Mouse (Mus musculus): ENCODE measurements around the gene Zbtb12. TPM values are rescaled to one million over a fixed set of nuclear protein-coding genes. Genes with fewer than 3 reads are reported as not detected.

The Zbtb12 gene
- 5.7 TPM for polyA plus RNA-seq (2015; fragmentation: Illumina TruSeq; extraction: RNeasy Lipid Tissue Mini Kit (QIAGEN cat#74804); ENCODE audit: low read depth, low replicate concordance)

GRCm38 (mm10) chr17:34879336-34879879 is at the start of gene Zbtb12:
Gene Zbtb12, plus strand, starts transcription at chr17:34879483.

DNA sequence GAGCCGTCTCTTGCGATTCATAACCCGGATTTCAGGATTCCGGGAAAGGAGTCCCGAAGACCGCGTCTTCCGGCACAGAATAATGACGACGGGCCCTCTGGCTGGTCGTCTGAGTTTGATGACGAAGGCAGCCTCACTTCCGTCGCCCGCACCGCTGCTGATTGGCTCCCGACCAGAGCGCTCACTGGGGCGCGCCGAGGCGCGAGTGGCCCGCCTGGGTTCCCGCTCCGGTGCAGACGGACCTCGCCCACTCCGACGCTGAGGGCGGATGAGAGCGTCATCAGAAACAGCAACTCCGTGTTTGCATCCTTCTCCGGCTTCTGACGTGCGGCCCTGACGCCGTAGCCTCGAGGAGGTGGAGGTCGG is 42.4 kb upstream of the Zbtb12 start, which contains the start of the genes Stk19 and Dxo:
TSS of gene Stk19 (minus strand) at position 90 of the 366 bp plus-strand sequence.
TSS of gene Dxo (plus strand) at position 164 of the 366 bp plus-strand sequence.

GRCm38 (mm10) chr17:34849722-34850516 is 29.4 kb upstream of the Zbtb12 start, which contains the start of the genes Skiv2l and Nelfe:
Gene Skiv2l, minus strand, starts transcription at chr17:34850210.
Gene Nelfe, plus strand, starts transcription at chr17:34850391.

GRCm38 (mm10) chr17:34862416-34863081 is 16.7 kb upstream of the Zbtb12 start, which contains the start of gene Cfb:
Gene Cfb, minus strand, starts transcription at chr17:34862518.

GRCm38 (mm10) chr17:34881683-34882310 is 2.5 kb downstream of the Zbtb12 start, which contains the start of gene Gm20547:
Gene Gm20547, minus strand, starts transcription at chr17:34882042.

DNA sequence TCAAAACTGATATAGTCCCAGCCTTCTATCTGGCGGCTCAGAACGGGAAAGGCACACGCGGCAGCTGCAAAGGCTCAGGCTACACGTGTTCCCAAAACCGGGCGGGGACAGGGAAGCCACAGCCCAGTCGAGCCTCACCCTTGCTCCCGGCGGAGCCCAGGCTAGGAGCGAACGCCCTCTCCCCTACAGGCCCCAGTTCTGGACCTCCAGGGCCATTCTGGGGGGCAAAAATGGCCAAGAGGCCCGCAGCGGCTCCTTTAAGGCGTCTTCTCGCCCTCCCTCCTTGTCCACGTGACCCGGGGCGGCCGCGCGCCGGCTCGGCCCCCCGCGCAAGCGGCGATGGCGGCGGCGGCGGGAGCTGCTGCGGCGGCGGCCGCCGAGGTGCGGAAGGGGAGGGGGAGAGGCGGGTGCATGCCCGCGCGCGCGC is 18.9 kb downstream of the Zbtb12 start, which contains the start of the genes C2 and Ehmt2:
TSS of gene C2 (minus strand) at position 106 of the 427 bp plus-strand sequence.
TSS of gene Ehmt2 (plus strand) at position 310 of the 427 bp plus-strand sequence.

DNA sequence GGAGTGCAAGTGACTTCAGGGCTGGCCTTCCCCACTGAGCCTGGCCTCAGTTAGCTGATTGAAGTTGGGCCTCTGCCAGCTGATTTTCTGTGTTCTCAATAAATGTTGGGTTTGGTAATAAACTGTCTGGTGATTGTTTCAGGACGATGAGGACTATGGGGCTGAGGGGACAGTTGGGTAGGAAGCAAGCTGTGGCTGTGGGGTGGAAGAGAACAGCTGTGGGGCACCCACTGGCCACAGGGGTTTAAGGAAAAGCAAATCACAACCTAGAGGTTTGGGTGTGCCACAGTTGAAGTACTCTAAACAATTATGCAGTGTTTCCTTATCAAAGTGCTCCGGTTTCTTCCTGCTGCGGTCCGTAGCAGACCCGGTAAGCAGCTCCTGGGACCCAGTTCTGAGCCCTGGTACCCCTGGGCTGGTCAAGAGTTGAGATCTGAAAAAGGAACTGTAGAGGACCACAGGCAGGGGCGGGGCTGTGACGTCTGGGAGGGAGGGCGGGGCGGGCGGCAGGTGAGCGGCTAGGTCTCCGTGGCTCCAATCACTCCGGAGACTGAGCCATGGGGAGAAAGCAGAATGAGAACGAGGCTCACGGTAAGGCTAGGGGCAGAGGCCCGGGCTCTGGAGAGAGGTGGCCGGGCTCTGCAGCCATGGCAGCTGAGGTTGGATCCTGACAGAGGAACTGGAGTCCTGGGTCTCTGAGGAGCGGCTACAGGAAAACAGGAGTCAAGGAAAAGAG is 34.8 kb downstream of the Zbtb12 start, which contains the start of gene Slc44a4:
TSS of gene Slc44a4 (plus strand) at position 537 of the 736 bp plus-strand sequence.

DNA sequence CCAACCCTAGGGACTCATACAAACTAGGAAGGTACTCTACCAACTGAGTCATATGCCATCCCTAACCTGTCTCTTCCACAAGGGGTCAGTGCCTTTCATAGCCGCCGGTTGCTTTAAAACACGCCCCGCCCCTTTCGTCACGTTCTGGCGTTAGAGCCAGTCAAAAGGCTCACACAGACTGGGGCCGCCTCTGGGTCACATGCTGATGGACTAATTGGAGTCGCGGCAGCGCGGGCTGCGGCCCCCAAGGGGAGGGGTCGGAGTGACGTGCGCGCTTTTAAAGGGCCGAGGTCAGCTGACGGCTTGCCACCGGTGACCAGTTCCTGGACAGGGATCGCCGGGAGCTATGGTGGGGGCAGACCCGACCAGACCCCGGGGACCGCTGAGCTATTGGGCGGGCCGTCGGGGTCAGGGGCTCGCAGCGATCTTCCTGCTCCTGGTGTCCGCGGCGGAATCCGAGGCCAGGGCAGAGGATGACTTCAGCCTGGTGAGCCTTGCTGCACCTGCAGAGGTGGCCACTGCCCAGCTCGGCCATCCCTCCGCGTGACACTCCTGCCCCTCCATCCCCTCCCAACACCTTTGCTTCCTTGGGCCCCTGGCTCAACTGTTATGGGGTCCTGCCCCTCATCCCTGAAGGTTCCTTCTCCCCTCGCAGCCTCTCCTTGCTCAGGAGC is 51.9 kb downstream of the Zbtb12 start, which contains the start of gene Neu1:
TSS of gene Neu1 (plus strand) at position 193 of the 674 bp plus-strand sequence.

Other genes with a start within 250 kb of the Zbtb12 start
- 123 TPM for gene Prrt1, start 249.9 kb upstream of the Zbtb12 start, polyA plus RNA-seq (2015; fragmentation: Illumina TruSeq; extraction: RNeasy Lipid Tissue Mini Kit (QIAGEN cat#74804); ENCODE audit: low read depth, low replicate concordance)
- 12.5 TPM for gene Fkbpl, start 234.7 kb upstream of the Zbtb12 start, polyA plus RNA-seq (2015; fragmentation: Illumina TruSeq; extraction: RNeasy Lipid Tissue Mini Kit (QIAGEN cat#74804); ENCODE audit: low read depth, low replicate concordance)
- gene Atf6b, start 232.3 kb upstream of the Zbtb12 start, polyA plus RNA-seq (2015; fragmentation: Illumina TruSeq; extraction: RNeasy Lipid Tissue Mini Kit (QIAGEN cat#74804); ENCODE audit: low read depth, low replicate concordance): 54.8 TPM
- gene Tnxb, start 208.9 kb upstream of the Zbtb12 start, polyA plus RNA-seq (2015; fragmentation: Illumina TruSeq; extraction: RNeasy Lipid Tissue Mini Kit (QIAGEN cat#74804); ENCODE audit: low read depth, low replicate concordance): 0.86 TPM
- 10.9 TPM for gene C4b, start 135.6 kb upstream of the Zbtb12 start, polyA plus RNA-seq (2015; fragmentation: Illumina TruSeq; extraction: RNeasy Lipid Tissue Mini Kit (QIAGEN cat#74804); ENCODE audit: low read depth, low replicate concordance)
- not detected for gene Cyp21a1, start 74.9 kb upstream of the Zbtb12 start, polyA plus RNA-seq (2015; fragmentation: Illumina TruSeq; extraction: RNeasy Lipid Tissue Mini Kit (QIAGEN cat#74804); ENCODE audit: low read depth, low replicate concordance)
- gene Stk19, start 42.5 kb upstream of the Zbtb12 start, polyA plus RNA-seq (2015; fragmentation: Illumina TruSeq; extraction: RNeasy Lipid Tissue Mini Kit (QIAGEN cat#74804); ENCODE audit: low read depth, low replicate concordance): 67.9 TPM
- 37.4 TPM for gene Dxo, start 42.5 kb upstream of the Zbtb12 start, polyA plus RNA-seq (2015; fragmentation: Illumina TruSeq; extraction: RNeasy Lipid Tissue Mini Kit (QIAGEN cat#74804); ENCODE audit: low read depth, low replicate concordance)
- gene Skiv2l, start 29.3 kb upstream of the Zbtb12 start, polyA plus RNA-seq (2015; fragmentation: Illumina TruSeq; extraction: RNeasy Lipid Tissue Mini Kit (QIAGEN cat#74804); ENCODE audit: low read depth, low replicate concordance): 47.0 TPM
- 35.3 TPM for gene Nelfe, start 29.1 kb upstream of the Zbtb12 start, polyA plus RNA-seq (2015; fragmentation: Illumina TruSeq; extraction: RNeasy Lipid Tissue Mini Kit (QIAGEN cat#74804); ENCODE audit: low read depth, low replicate concordance)
- gene Cfb, start 17.0 kb upstream of the Zbtb12 start, polyA plus RNA-seq (2015; fragmentation: Illumina TruSeq; extraction: RNeasy Lipid Tissue Mini Kit (QIAGEN cat#74804); ENCODE audit: low read depth, low replicate concordance): 0.31 TPM
- not detected for gene Gm20547, start 2.6 kb downstream of the Zbtb12 start, polyA plus RNA-seq (2015; fragmentation: Illumina TruSeq; extraction: RNeasy Lipid Tissue Mini Kit (QIAGEN cat#74804); ENCODE audit: low read depth, low replicate concordance)
- gene C2, start 18.8 kb downstream of the Zbtb12 start, polyA plus RNA-seq (2015; fragmentation: Illumina TruSeq; extraction: RNeasy Lipid Tissue Mini Kit (QIAGEN cat#74804); ENCODE audit: low read depth, low replicate concordance): 1.5 TPM
- gene Ehmt2, start 19.0 kb downstream of the Zbtb12 start, polyA plus RNA-seq (2015; fragmentation: Illumina TruSeq; extraction: RNeasy Lipid Tissue Mini Kit (QIAGEN cat#74804); ENCODE audit: low read depth, low replicate concordance): 122 TPM
- 0.19 TPM for gene Slc44a4, start 35.0 kb downstream of the Zbtb12 start, polyA plus RNA-seq (2015; fragmentation: Illumina TruSeq; extraction: RNeasy Lipid Tissue Mini Kit (QIAGEN cat#74804); ENCODE audit: low read depth, low replicate concordance)
- 51.2 TPM for gene Neu1, start 51.8 kb downstream of the Zbtb12 start, polyA plus RNA-seq (2015; fragmentation: Illumina TruSeq; extraction: RNeasy Lipid Tissue Mini Kit (QIAGEN cat#74804); ENCODE audit: low read depth, low replicate concordance)
- gene Hspa1b, start 79.8 kb downstream of the Zbtb12 start, polyA plus RNA-seq (2015; fragmentation: Illumina TruSeq; extraction: RNeasy Lipid Tissue Mini Kit (QIAGEN cat#74804); ENCODE audit: low read depth, low replicate concordance): 8.3 TPM
- not detected for gene Gm20481, start 90.4 kb downstream of the Zbtb12 start, polyA plus RNA-seq (2015; fragmentation: Illumina TruSeq; extraction: RNeasy Lipid Tissue Mini Kit (QIAGEN cat#74804); ENCODE audit: low read depth, low replicate concordance)
- gene Hspa1a, start 92.7 kb downstream of the Zbtb12 start, polyA plus RNA-seq (2015; fragmentation: Illumina TruSeq; extraction: RNeasy Lipid Tissue Mini Kit (QIAGEN cat#74804); ENCODE audit: low read depth, low replicate concordance): 8.4 TPM
- gene Hspa1l, start 93.2 kb downstream of the Zbtb12 start, polyA plus RNA-seq (2015; fragmentation: Illumina TruSeq; extraction: RNeasy Lipid Tissue Mini Kit (QIAGEN cat#74804); ENCODE audit: low read depth, low replicate concordance): 0.36 TPM
- gene Lsm2, start 102.4 kb downstream of the Zbtb12 start, polyA plus RNA-seq (2015; fragmentation: Illumina TruSeq; extraction: RNeasy Lipid Tissue Mini Kit (QIAGEN cat#74804); ENCODE audit: low read depth, low replicate concordance): 26.4 TPM
- 22.8 TPM for gene Vars, start 121.5 kb downstream of the Zbtb12 start, polyA plus RNA-seq (2015; fragmentation: Illumina TruSeq; extraction: RNeasy Lipid Tissue Mini Kit (QIAGEN cat#74804); ENCODE audit: low read depth, low replicate concordance)
- gene Vwa7, start 137.1 kb downstream of the Zbtb12 start, polyA plus RNA-seq (2015; fragmentation: Illumina TruSeq; extraction: RNeasy Lipid Tissue Mini Kit (QIAGEN cat#74804); ENCODE audit: low read depth, low replicate concordance): 0.71 TPM
- gene Sapcd1, start 148.5 kb downstream of the Zbtb12 start, polyA plus RNA-seq (2015; fragmentation: Illumina TruSeq; extraction: RNeasy Lipid Tissue Mini Kit (QIAGEN cat#74804); ENCODE audit: low read depth, low replicate concordance): not detected
- gene Msh5, start 167.3 kb downstream of the Zbtb12 start, polyA plus RNA-seq (2015; fragmentation: Illumina TruSeq; extraction: RNeasy Lipid Tissue Mini Kit (QIAGEN cat#74804); ENCODE audit: low read depth, low replicate concordance): 0.67 TPM
- gene Clic1, start 170.5 kb downstream of the Zbtb12 start, polyA plus RNA-seq (2015; fragmentation: Illumina TruSeq; extraction: RNeasy Lipid Tissue Mini Kit (QIAGEN cat#74804); ENCODE audit: low read depth, low replicate concordance): 22.1 TPM
- 19.3 TPM for gene Ddah2, start 179.6 kb downstream of the Zbtb12 start, polyA plus RNA-seq (2015; fragmentation: Illumina TruSeq; extraction: RNeasy Lipid Tissue Mini Kit (QIAGEN cat#74804); ENCODE audit: low read depth, low replicate concordance)
- gene Ly6g6c, start 185.9 kb downstream of the Zbtb12 start, polyA plus RNA-seq (2015; fragmentation: Illumina TruSeq; extraction: RNeasy Lipid Tissue Mini Kit (QIAGEN cat#74804); ENCODE audit: low read depth, low replicate concordance): not detected
- not detected for gene Mpig6b, start 186.7 kb downstream of the Zbtb12 start, polyA plus RNA-seq (2015; fragmentation: Illumina TruSeq; extraction: RNeasy Lipid Tissue Mini Kit (QIAGEN cat#74804); ENCODE audit: low read depth, low replicate concordance)
- 5.5 TPM for gene Ly6g6e, start 197.4 kb downstream of the Zbtb12 start, polyA plus RNA-seq (2015; fragmentation: Illumina TruSeq; extraction: RNeasy Lipid Tissue Mini Kit (QIAGEN cat#74804); ENCODE audit: low read depth, low replicate concordance)
- 1.8 TPM for gene Ly6g6d, start 198.6 kb downstream of the Zbtb12 start, polyA plus RNA-seq (2015; fragmentation: Illumina TruSeq; extraction: RNeasy Lipid Tissue Mini Kit (QIAGEN cat#74804); ENCODE audit: low read depth, low replicate concordance)
- 0.70 TPM for gene Ly6g6f, start 206.1 kb downstream of the Zbtb12 start, polyA plus RNA-seq (2015; fragmentation: Illumina TruSeq; extraction: RNeasy Lipid Tissue Mini Kit (QIAGEN cat#74804); ENCODE audit: low read depth, low replicate concordance)
- gene Abhd16a, start 209.8 kb downstream of the Zbtb12 start, polyA plus RNA-seq (2015; fragmentation: Illumina TruSeq; extraction: RNeasy Lipid Tissue Mini Kit (QIAGEN cat#74804); ENCODE audit: low read depth, low replicate concordance): 106 TPM
- gene Ly6g5c, start 228.8 kb downstream of the Zbtb12 start, polyA plus RNA-seq (2015; fragmentation: Illumina TruSeq; extraction: RNeasy Lipid Tissue Mini Kit (QIAGEN cat#74804); ENCODE audit: low read depth, low replicate concordance): not detected
- gene Ly6g5b, start 235.9 kb downstream of the Zbtb12 start, polyA plus RNA-seq (2015; fragmentation: Illumina TruSeq; extraction: RNeasy Lipid Tissue Mini Kit (QIAGEN cat#74804); ENCODE audit: low read depth, low replicate concordance): not detected
- gene Gpank1, start 242.0 kb downstream of the Zbtb12 start, polyA plus RNA-seq (2015; fragmentation: Illumina TruSeq; extraction: RNeasy Lipid Tissue Mini Kit (QIAGEN cat#74804); ENCODE audit: low read depth, low replicate concordance): 24.9 TPM
- 221 TPM for gene Csnk2b, start 242.6 kb downstream of the Zbtb12 start, polyA plus RNA-seq (2015; fragmentation: Illumina TruSeq; extraction: RNeasy Lipid Tissue Mini Kit (QIAGEN cat#74804); ENCODE audit: low read depth, low replicate concordance)
- gene D17H6S53E, start 246.9 kb downstream of the Zbtb12 start, polyA plus RNA-seq (2015; fragmentation: Illumina TruSeq; extraction: RNeasy Lipid Tissue Mini Kit (QIAGEN cat#74804); ENCODE audit: low read depth, low replicate concordance): 18.0 TPM

Measured in brain, adult 10 weeks (tissue).